In genomic region chr19:31887275-31887674, GRCm38 (mm10) we compare ENCODE assay signal across 45 mouse cellular contexts. TPM values are rescaled to one million over a fixed set of nuclear protein-coding genes. Genes with fewer than 3 reads are reported as not detected.
"Had no signal": no experiment of that assay in that cellular context is flagged by ENCODE, and none has a peak within 500 bp of the region (broad histone marks: within the 10 kb centered on the region; RNA-seq: fewer than 3 reads in every experiment).

No protein-coding gene starts in this region.

- H3K27ac ChIP-seq: left cerebral cortex, adult 2 months; limb, embryonic 10.5 days; limb, embryonic 12.5 days; limb, embryonic 13.5 days; limb, embryonic 15.5 days; liver, embryonic 12.5 days; liver, embryonic 13.5 days; liver, embryonic 14.5 days; liver, embryonic 15.5 days; lung, embryonic 15.5 days; macrophage; midbrain, embryonic 10.5 days; midbrain, embryonic 12.5 days; midbrain, embryonic 13.5 days; midbrain, embryonic 15.5 days; neural tube, embryonic 12.5 days had no signal

- H3K27me3 ChIP-seq: limb, embryonic 12.5 days; limb, embryonic 13.5 days; limb, embryonic 15.5 days; liver, embryonic 12.5 days; liver, embryonic 13.5 days; liver, embryonic 15.5 days; lung, embryonic 15.5 days; megakaryocyte, embryonic 14.5 days; midbrain, embryonic 12.5 days; midbrain, embryonic 13.5 days; midbrain, embryonic 15.5 days; neural tube, embryonic 12.5 days had no signal

- H3K36me3 ChIP-seq: limb, embryonic 10.5 days; limb, embryonic 12.5 days; limb, embryonic 13.5 days; limb, embryonic 15.5 days; liver, embryonic 12.5 days; liver, embryonic 13.5 days; liver, embryonic 15.5 days; lung, embryonic 15.5 days; midbrain, embryonic 10.5 days; midbrain, embryonic 12.5 days; midbrain, embryonic 13.5 days; midbrain, embryonic 15.5 days; neural tube, embryonic 12.5 days had no signal

- H3K4me1 ChIP-seq: limb, embryonic 10.5 days; limb, embryonic 12.5 days; limb, embryonic 13.5 days; limb, embryonic 15.5 days; liver, embryonic 12.5 days; lung, embryonic 15.5 days; midbrain, embryonic 10.5 days; midbrain, embryonic 12.5 days; midbrain, embryonic 13.5 days; midbrain, embryonic 15.5 days; neural tube, embryonic 12.5 days had no signal

- H3K9ac ChIP-seq: limb, embryonic 12.5 days; limb, embryonic 13.5 days; limb, embryonic 15.5 days; liver, embryonic 12.5 days; liver, embryonic 13.5 days; liver, embryonic 14.5 days; liver, embryonic 15.5 days; liver, postnatal 0 days; lung, embryonic 14.5 days; lung, embryonic 15.5 days; midbrain, embryonic 12.5 days; midbrain, embryonic 13.5 days; midbrain, embryonic 15.5 days; neural tube, embryonic 12.5 days had no signal

- H3K4me3 ChIP-seq: left cerebral cortex, adult 2 months; limb, embryonic 10.5 days; limb, embryonic 12.5 days; limb, embryonic 13.5 days; limb, embryonic 15.5 days; liver, embryonic 12.5 days; liver, embryonic 13.5 days; liver, embryonic 15.5 days; lung, embryonic 15.5 days; megakaryocyte, embryonic 14.5 days; midbrain, embryonic 10.5 days; midbrain, embryonic 12.5 days; midbrain, embryonic 13.5 days; midbrain, embryonic 15.5 days; myocyte; neural tube, embryonic 12.5 days had no signal

- DNase-seq: left cerebral cortex, postnatal 4 days; liver, embryonic 13.5 days; liver, postnatal 0 days; lung, adult 18-20 months; lung, adult 2 months; lung, embryonic 14.5 days; lung, postnatal 10 days; lung, postnatal 14 days; lung, postnatal 36 days; lung, postnatal 4 days; midbrain, embryonic 14.5 days had no signal

RNA-seq across cellular contexts. Expression of gene A1cf, which starts 18.7 kb away (rescaled TPM):
- total RNA-seq: left cerebral cortex, adult 2 months; left cerebral cortex, adult 8-10 months; left cerebral cortex, postnatal 10 days; left cerebral cortex, postnatal 14 days; left cerebral cortex, postnatal 25 days; left cerebral cortex, postnatal 36 days; left cerebral cortex, postnatal 4 days; megakaryocyte progenitor cell, adult 5-6 weeks; megakaryocyte, adult 5-6 weeks; megakaryocyte-erythroid progenitor cell, adult 5-6 weeks; midbrain, postnatal 0 days; monocyte, adult 5-6 weeks had no signal
- polyA plus RNA-seq: limb, embryonic 10.5 days; limb, embryonic 11.5 days; limb, embryonic 12.5 days; limb, embryonic 13.5 days; limb, embryonic 14.5 days; limb, embryonic 15.5 days; lung, adult 2 months; lung, embryonic 14.5 days; lung, embryonic 15.5 days; lung, embryonic 16.5 days; lung, postnatal 0 days; macrophage; midbrain, embryonic 10.5 days; midbrain, embryonic 11.5 days; midbrain, embryonic 12.5 days; midbrain, embryonic 13.5 days; midbrain, embryonic 14.5 days; midbrain, embryonic 15.5 days; midbrain, embryonic 16.5 days; midbrain, postnatal 0 days; myocyte; neural tube, embryonic 11.5 days; neural tube, embryonic 12.5 days had no signal
